Mouse (Mus musculus) embryo, embryonic 11.5 days (tissue): ENCODE results near the gene Hba-x.

Source experiments
- DNase-seq: peaks from one replicate; pipeline ENCODE4 v3.0.0-alpha.2; 2012; ENCODE audit warnings: low read depth, low spot score

Hba-x gene

DNA sequence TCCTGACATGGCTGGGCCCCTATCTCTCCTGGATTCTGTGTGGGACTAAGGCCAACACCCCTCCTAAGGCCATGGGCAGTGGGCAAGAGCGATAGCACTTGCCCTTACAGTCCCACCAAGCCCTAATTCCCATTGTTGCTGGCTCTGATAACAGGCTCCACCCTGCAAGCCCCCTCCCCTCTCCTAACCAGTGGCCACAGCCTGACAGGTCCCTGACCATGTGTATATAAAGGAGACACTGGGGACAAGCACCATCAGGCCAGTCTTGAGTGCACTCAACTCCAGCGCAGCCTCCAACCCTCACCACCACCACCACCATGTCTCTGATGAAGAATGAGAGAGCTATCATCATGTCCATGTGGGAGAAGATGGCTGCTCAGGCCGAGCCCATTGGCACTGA is at the start of gene Hba-x:
Gene Hba-x, plus strand, starts transcription at position 54 of the 400 bp plus-strand sequence.
- DNase-seq = no peak

GRCm38 (mm10) chr11:32227041-32227440 is 49.2 kb upstream of the Hba-x start:
- DNase-seq = no peak

DNA sequence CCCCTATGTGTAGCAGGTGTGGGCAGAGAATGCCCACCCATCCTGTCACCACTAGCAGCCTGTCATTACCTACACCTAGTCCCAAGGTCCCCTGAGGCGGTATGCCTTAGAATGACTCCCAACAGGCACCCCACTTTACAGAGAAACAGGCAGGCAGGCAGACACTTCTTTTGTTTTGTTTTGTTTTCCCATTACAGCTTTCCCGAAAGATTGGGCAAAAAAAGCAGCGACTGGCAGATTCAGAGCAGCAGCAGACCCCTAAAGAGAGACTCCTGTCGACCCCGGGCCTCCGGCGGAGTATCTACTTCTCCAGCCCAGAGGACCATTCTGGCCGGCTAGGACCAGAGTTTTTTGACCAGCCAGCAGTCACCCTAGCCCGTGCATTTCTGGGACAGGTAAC is 48.6 kb upstream of the Hba-x start:
- no peak for DNase-seq

DNA sequence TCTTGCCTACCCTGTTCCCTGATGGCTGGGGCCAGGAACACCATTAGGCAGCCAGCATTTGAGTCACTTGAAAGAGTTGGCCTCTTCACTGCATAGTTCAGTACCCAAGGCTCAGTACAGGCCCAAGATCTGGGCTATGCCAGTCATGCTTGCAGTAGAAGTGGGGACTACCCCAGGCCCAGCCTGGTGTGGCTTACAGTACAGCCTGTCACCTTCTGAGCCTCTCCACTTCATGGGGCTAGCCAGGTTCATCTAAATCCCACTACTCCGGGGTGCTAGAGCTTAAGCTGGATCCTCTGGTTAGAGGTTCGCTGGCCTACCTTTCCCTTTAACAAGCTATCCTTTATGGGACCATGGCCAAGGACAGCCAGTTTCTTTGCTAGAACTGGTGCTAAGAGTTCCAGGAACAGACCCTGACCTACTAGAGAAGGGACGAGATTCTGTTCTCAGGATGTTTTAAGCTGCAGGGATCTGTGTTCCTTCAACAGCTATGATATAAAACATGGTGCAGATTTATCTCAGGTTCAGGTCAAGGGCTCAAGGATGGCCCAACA is 47.8 kb upstream of the Hba-x start:
- DNase-seq = no peak

DNA sequence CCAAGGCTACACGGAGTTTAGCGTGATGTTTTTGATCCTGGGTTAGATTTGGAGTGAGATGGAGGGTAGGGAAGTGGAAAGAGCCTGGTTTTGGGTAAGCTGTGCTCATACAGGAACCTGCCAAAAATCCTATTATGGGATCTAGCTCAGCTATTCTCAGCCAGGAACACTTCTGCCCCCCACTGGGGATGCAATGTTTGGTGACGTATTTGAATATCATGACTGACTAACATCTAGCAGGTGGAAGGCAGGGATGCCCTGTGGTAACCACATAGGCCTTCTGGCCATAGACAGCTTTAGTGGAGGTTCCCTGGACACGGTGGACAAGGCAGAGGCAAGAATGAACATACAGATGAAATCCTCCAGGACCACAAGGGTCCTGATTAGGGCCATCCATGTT is 46.0 kb upstream of the Hba-x start:
- no peak for DNase-seq

DNA sequence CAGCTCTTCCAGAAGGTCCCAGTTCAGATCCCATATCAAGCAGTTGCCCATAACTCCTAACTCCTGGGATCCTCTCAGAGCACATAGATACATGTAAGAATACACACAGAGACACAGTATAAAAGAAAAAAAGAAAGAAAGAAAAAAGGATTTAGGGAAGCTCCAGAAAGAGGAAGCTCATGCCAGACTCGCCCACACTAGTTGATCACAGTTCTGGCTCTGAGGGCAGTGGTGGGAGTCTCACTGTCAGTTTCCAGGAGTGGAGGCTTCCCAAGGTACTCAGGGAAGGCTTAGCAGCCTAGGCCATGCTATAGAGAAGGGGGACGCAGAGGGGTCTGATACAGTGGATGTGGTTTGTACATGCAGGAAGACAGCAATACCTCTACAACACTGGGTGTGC is 45.1 kb upstream of the Hba-x start:
- DNase-seq = no peak

DNA sequence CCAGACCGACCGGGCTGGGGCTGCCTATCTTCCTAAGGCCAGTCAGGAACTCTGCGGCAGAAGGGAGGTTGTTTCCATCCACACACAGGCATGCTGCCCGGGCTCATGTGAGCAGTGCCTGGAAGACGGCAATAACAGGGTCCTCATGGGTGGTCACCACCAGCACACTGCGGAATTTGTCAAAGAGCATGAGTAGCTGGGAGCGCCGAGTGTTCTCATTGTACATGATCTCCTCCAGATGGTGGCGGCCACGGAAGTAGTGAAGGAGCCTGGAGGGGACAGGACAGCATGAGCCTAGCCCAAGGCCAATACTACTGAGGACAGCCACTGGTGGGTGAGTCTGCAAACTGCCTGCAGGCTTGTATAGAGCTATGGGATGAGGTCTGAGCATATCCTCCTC is 43.4 kb upstream of the Hba-x start:
- no peak for DNase-seq

DNA sequence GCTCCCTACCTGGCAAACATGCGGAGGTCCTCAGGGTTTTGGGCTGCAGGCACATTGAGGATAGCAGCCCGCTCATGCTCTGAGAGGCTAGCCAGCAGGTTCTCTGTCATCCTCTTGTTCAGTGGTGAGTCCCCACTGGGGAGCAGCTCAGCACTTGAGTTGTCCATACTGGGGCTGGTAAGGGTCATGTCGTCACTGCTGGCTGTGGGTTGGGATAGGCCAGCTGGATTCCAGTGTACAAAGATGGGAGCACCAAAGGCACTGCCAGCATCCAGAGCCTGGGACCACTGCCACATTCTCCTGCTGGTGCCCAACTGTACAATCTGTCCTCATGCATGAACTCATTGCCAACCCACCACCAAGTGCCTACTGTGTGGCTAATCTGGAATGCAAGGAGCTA is 42.3 kb upstream of the Hba-x start:
- no peak for DNase-seq

DNA sequence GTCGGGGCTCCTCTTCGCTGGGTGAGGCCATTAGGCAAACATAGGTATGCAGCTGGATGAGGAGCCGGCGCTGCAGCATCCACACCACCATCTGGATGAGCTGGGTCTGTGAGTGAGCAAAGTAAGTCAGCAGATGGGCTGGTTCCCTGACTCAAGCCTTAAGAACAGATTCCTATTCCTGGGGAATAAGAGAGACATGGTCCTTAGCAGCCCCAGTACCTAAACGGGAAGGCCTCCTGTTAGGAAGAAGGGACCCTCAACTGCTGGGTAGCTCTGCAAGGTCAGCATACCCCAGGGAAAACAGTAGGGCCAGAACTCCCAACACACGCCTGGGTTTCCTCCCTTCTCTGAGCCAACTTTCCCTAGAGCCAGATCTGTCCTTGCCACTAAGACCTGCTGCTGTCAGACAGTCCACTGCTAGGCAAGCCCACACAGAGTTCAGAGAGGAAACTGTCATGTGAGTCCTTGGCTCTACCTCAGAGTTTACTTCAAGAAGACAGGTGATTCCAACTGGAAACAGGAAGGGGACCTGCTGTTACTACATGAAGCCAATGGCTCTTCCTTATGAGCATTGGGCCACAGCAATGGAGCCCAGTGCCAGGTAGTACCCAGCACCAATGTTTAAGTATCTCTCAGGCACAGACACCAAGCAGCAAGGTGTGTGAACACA is 41.2 kb upstream of the Hba-x start:
- DNase-seq = no peak

DNA sequence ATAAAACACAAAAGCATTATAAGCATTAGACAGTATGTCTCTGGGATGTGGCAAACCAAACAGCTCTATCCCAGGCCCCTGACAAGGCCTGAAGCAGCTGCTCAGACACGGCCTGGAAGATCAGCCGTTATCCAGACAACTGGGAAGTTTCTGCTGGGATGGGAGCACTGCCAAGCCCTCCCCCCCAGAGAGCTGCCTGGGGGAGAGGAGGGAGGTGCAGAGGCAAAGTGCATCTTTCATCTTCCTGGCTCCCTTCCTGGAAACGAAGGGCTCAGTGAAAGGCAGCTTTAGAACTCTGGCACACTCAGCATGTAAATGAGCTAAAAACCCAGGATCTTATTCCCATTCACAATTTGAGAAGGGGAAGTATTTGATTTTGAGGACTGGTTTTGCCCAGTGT is 40.6 kb upstream of the Hba-x start:
- no peak for DNase-seq

GRCm38 (mm10) chr11:32236132-32236531 is 40.1 kb upstream of the Hba-x start:
- no peak for DNase-seq

GRCm38 (mm10) chr11:32236712-32237410 is 39.3 kb upstream of the Hba-x start:
- DNase-seq = no peak

DNA sequence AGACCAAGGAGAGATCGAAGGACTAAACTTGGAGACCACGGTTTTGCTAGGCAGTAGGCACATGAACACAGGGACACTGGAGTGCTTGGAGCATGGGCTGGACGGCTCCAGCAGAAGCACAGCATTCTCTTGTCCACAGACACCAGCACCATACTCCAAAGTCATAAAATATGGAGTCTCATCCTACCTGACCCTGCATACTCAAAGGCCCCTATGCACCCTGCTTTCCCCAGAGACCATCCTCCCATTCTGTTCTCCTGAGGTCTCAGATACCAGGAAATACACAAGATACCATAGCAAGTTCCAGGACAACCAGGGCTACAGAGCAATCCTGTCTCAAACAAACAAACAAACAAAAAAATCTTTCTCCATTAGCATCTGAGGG is 38.8 kb upstream of the Hba-x start:
- DNase-seq = no peak

- DNase-seq = no peak
Observed at GRCm38 (mm10) chr11:32238093-32238860, 37.9 kb upstream of the Hba-x start.

DNA sequence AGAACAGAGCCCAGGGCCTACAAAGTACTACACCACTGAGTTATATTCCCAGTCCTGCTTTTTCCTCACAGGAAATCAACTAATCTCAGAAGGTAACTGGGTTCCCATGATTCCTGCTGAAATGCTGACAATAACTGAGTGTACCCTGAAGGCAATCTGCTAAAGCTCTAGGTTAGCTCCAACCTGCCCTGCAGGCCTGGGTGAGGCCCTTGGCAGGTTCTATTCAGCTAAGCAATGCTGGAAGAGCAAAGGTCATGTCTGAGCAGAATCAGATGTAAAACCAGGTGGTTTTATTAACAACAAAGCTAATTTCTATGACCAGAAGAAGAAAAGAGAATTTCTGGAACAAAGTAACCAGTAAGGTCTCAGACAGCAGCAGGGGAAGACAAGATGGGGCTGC is 34.8 kb upstream of the Hba-x start:
- DNase-seq = no peak

DNA sequence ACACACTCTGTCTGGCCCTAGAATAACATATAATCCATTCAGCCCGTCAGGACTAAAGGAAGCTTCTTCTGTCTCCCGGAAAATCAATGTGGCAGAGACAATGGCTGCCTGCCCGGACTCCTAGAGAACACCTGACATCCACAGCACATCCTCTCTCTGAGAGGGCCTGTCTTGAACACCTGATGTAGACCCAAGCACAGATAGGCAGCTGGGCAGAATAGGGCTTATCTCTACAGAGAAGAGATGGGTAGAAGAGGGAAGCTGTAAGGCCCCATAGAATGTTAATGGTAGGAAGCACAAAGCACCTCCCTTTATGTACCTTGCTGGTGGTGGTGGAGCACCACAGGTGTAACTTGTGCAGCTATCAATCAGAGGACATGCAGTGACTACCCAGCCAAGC is 34.0 kb upstream of the Hba-x start:
- no peak for DNase-seq

GRCm38 (mm10) chr11:32243205-32243955 is 32.8 kb upstream of the Hba-x start:
- no peak for DNase-seq

- DNase-seq = no peak
Observed at GRCm38 (mm10) chr11:32244064-32244463, 32.1 kb upstream of the Hba-x start.

- DNase-seq = no peak
Observed at GRCm38 (mm10) chr11:32244617-32245016, 31.6 kb upstream of the Hba-x start.

DNA sequence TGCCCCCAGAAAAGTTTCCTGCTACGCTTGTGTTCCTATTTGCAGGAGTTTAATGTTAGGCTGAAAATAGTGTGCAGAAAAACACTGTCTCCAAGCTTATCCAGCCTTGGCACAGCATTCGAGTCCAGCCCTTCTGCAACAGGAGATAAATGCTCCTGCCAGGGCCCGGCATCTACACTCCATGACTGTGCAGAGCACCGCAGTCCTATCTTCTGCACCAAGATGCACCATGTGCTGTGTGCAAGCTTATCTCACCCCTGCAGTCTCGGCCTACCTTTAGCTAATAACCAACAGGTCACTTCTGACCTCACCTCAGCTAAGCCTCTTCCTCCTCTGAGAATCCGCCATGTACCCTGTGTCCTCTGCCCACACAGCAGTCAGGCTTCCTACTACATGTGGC is 30.6 kb upstream of the Hba-x start:
- no peak for DNase-seq

- no peak for DNase-seq
Observed at GRCm38 (mm10) chr11:32247068-32247467, 29.1 kb upstream of the Hba-x start.

DNA sequence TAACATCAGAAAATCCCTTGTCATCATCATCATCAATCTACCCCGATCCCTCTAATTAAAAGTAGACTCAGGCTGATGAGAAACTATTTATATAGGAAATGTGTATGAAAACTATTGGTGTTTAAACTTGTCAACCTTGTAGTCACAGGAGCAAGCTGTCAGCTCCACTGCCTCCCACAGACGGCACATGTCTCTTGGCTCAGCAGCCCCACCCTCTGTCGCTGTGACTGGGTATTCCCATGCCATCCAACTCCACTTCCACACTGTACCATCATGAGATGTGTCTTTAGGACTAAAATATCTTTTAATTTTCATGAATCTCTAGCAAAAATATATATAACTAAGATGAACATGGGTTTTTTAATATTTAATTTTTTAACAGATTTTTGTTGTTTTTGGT is 27.9 kb upstream of the Hba-x start:
- DNase-seq = no peak
